Mouse (Mus musculus) heart, embryonic 14.5 days (tissue): ENCODE data around the gene Ikbke. TPM values are rescaled to one million over a fixed set of nuclear protein-coding genes. Genes with fewer than 3 reads are reported as not detected.

Source experiments
- ATAC-seq: fragments of 200-750 bp; cut with Nextera tagmentation; 2 replicates; pipeline ENCODE4 v1.8.0; 2017; ENCODE audit warnings: low read depth, moderate TSS enrichment; ENCODE audit not compliant: insufficient number of reproducible peaks, insufficient read depth, low FRiP score
- H3K27ac ChIP-seq, 2 experiments: fragments of 200-500 bp in 1 of 2; fragments of 300-500 bp in 1 of 2; sonication (generic) in 1 of 2; replicated peaks in 1 of 2; 2 replicates each; pipeline ENCODE4 v1.5.1; 2012 to 2014; ENCODE audit warnings: low read depth in 2 of 2, low read length in 2 of 2, control low read depth in 1 of 2, mild to moderate bottlenecking in 1 of 2, mixed read lengths in 1 of 2; ENCODE audit not compliant: control insufficient read depth in 1 of 2, insufficient read depth in 1 of 2
- H3K27me3 ChIP-seq: fragments of 300-500 bp; sonication (generic); 2 replicates; pipeline ENCODE4 v1.6.1; 2014; ENCODE audit warnings: mild to moderate bottlenecking, low read length, control low read depth; ENCODE audit not compliant: control insufficient read depth, insufficient read depth
- H3K36me3 ChIP-seq: fragments of 300-500 bp; sonication (generic); 2 replicates; pipeline ENCODE4 v1.6.1; 2014; ENCODE audit warnings: mild to moderate bottlenecking, control low read depth, low read length, mixed read lengths; ENCODE audit not compliant: control insufficient read depth, insufficient read depth
- H3K4me1 ChIP-seq, 2 experiments: fragments of 200-500 bp in 1 of 2; fragments of 300-500 bp in 1 of 2; sonication (generic) in 1 of 2; 2 replicates each; pipeline ENCODE4 v1.6.1; 2012 to 2014; ENCODE audit warnings: low read length in 2 of 2, control low read depth in 1 of 2, mixed read lengths in 1 of 2; ENCODE audit not compliant: control insufficient read depth in 2 of 2, insufficient read depth in 2 of 2
- H3K4me2 ChIP-seq: fragments of 300-500 bp; sonication (generic); 2 replicates; pipeline ENCODE4 v1.6.1; 2014; ENCODE audit warnings: mild to moderate bottlenecking, low read length
- H3K4me3 ChIP-seq, 2 experiments: fragments of 200-500 bp in 1 of 2; fragments of 300-500 bp in 1 of 2; sonication (generic) in 1 of 2; 2 replicates each; pipeline ENCODE4 v1.5.1; 2012 to 2014; ENCODE audit warnings: low read length in 2 of 2, mild to moderate bottlenecking in 2 of 2, control low read depth in 1 of 2, low read depth in 1 of 2, moderate library complexity in 1 of 2; ENCODE audit not compliant: control insufficient read depth in 1 of 2, insufficient read depth in 1 of 2
- H3K9ac ChIP-seq: fragments of 300-500 bp; sonication (generic); 2 replicates; pipeline ENCODE4 v1.6.1; 2014; ENCODE audit warnings: mild to moderate bottlenecking, low read length
- H3K9me3 ChIP-seq: fragments of 300-500 bp; sonication (generic); 2 replicates; pipeline ENCODE4 v1.6.1; 2016; ENCODE audit warnings: low read length, control low read depth; ENCODE audit not compliant: control insufficient read depth
- WGBS: fragments of 180-500 bp; shearing (Covaris S2); extraction: QIAGEN DNeasy Blood & Tissue Kit; methylation state at CpG from one replicate; pipeline ENCODE4 v1.1.7; 2014; 5-methylcytosine and 5-hydroxymethylcytosine counted together
- polyA plus RNA-seq: library from polyadenylated mRNA; unstranded; fragments of >200 nt; fragmentation: Nextera tagmentation; extraction: Ambion mirVana; gene quantifications from 2 replicates; pipeline ENCODE4 v1.2.1, GENCODE M21; 2014

Ikbke gene
- polyA plus RNA-seq, 1 experiment from 2014 or later = 2.6 TPM

- H3K36me3 ChIP-seq = no peaks in the 10 kb centered on the region
- H3K9ac ChIP-seq = peak overlapping the region; percentile 69
- peaks cover 36 to 50% of the 10 kb centered on the region in 2 experiments for H3K4me1 ChIP-seq
- WGBS = 7% methylated on average over 12 of the region's 12 CpGs
- no peaks in the 10 kb centered on the region for H3K27me3 ChIP-seq
- no peak; the same call in 1 of the 2 replicates for ATAC-seq
- H3K4me2 ChIP-seq = peak overlapping the region; percentile 62
- peak overlapping the region; percentile 27 to 34 for H3K4me3 ChIP-seq
- H3K27ac ChIP-seq = peak overlapping the region; percentile 48 to 86
- no peaks in the 10 kb centered on the region for H3K9me3 ChIP-seq
These were observed 45.9 kb downstream of the Ikbke start for GRCm38 (mm10) chr1:131233527-131233926.

- peak; percentile 42; the same call in 1 of the 2 replicates for ATAC-seq
- Histone ChIP-seq H3K4me3 (peak overlapping the region in 1 of 2 experiments; percentile 3; a peak in 1 of 4 replicates), H3K4me2 (peak overlapping the region; percentile 52), H3K9me3 (no peaks in the 10 kb centered on the region), H3K27me3 (no peaks in the 10 kb centered on the region), H3K36me3 (no peaks in the 10 kb centered on the region), H3K27ac (peak overlapping the region; percentile 12 to 80; a peak in 3 of 4 replicates), H3K4me1 (peaks cover 29 to 38% of the 10 kb centered on the region in 2 experiments), H3K9ac (peak overlapping the region; percentile 21; the same call in 1 of the 2 replicates)
- 23% methylated on average over 5 of the region's 5 CpGs for WGBS
These were observed 50.7 kb downstream of the Ikbke start for GRCm38 (mm10) chr1:131228659-131229058.

GRCm38 (mm10) chr1:131228225-131228624, 51.2 kb downstream of the Ikbke start:
- Histone ChIP-seq H3K27me3 (no peaks in the 10 kb centered on the region), H3K4me2 (peak overlapping the region; percentile 52), H3K9me3 (no peaks in the 10 kb centered on the region), H3K27ac (peak overlapping the region; percentile 12 to 80; a peak in 3 of 4 replicates), H3K36me3 (no peaks in the 10 kb centered on the region), H3K4me1 (peaks cover 25 to 34% of the 10 kb centered on the region in 2 experiments), H3K9ac (peak overlapping the region; percentile 8; the same call in 1 of the 2 replicates), H3K4me3 (peak overlapping the region in 1 of 2 experiments; percentile 3; a peak in 1 of 4 replicates)
- WGBS = 14% methylated on average over 7 of the region's 7 CpGs
- peak; percentile 43; the same call in 1 of the 2 replicates for ATAC-seq

GRCm38 (mm10) chr1:131224848-131225471, 54.4 kb downstream of the Ikbke start:
- Histone ChIP-seq H3K4me2 (no peak overlapping the region), H3K27ac (no peak overlapping the region), H3K9me3 (no peaks in the 10 kb centered on the region), H3K4me3 (no peak overlapping the region), H3K36me3 (no peaks in the 10 kb centered on the region), H3K9ac (no peak overlapping the region), H3K4me1 (peaks cover 14 to 25% of the 10 kb centered on the region in 2 experiments), H3K27me3 (no peaks in the 10 kb centered on the region)
- no peak for ATAC-seq
- WGBS = 80% methylated on average over 12 of the region's 12 CpGs

- WGBS = 85% methylated on average over 2 of the region's 2 CpGs
- Histone ChIP-seq H3K4me2 (no peak overlapping the region), H3K9ac (no peak overlapping the region), H3K4me1 (peaks cover 7 to 9% of the 10 kb centered on the region in 2 experiments; a peak in 3 of 4 replicates), H3K4me3 (no peak overlapping the region), H3K9me3 (no peaks in the 10 kb centered on the region), H3K27ac (no peak overlapping the region), H3K27me3 (no peaks in the 10 kb centered on the region), H3K36me3 (no peaks in the 10 kb centered on the region)
- no peak for ATAC-seq
These were observed 56.1 kb downstream of the Ikbke start for GRCm38 (mm10) chr1:131223345-131223744.

- no peaks in the 10 kb centered on the region; a peak in 1 of 4 replicates for H3K4me1 ChIP-seq
- no peak overlapping the region for H3K4me2 ChIP-seq
- no peak overlapping the region for H3K9ac ChIP-seq
- WGBS = 81% methylated on average over 13 of the region's 13 CpGs
- H3K27ac ChIP-seq = no peak overlapping the region
- no peaks in the 10 kb centered on the region for H3K9me3 ChIP-seq
- H3K27me3 ChIP-seq = no peaks in the 10 kb centered on the region
- no peak overlapping the region for H3K4me3 ChIP-seq
- H3K36me3 ChIP-seq = no peaks in the 10 kb centered on the region; the same call in 1 of the 2 replicates
- no peak for ATAC-seq
These were observed 57.4 kb downstream of the Ikbke start for GRCm38 (mm10) chr1:131221822-131222590.

- 81% methylated on average over 11 of the region's 11 CpGs for WGBS
- Histone ChIP-seq H3K27ac (no peak overlapping the region), H3K9me3 (no peaks in the 10 kb centered on the region), H3K4me2 (no peak overlapping the region), H3K4me1 (no peaks in the 10 kb centered on the region), H3K4me3 (no peak overlapping the region), H3K27me3 (no peaks in the 10 kb centered on the region), H3K36me3 (no peaks in the 10 kb centered on the region; the same call in 1 of the 2 replicates), H3K9ac (no peak overlapping the region)
- ATAC-seq = no peak
These were observed 60.5 kb downstream of the Ikbke start for GRCm38 (mm10) chr1:131218933-131219332.
